ENCODE assay signal across 29 mouse cellular contexts in genomic region chr10:116272156-116272555, GRCm38 (mm10). TPM values are rescaled to one million over a fixed set of nuclear protein-coding genes. Genes with fewer than 3 reads are reported as not detected.
DNase-seq lines count a peak whose midpoint lies in the region; ATAC-seq and TF ChIP-seq lines count a peak whose summit lies in the region.
"Had no signal": no experiment of that assay in that cellular context is flagged by ENCODE, and none has a peak within 500 bp of the region (broad histone marks: within the 10 kb centered on the region; RNA-seq: fewer than 3 reads in every experiment).

No protein-coding gene starts in this region.

- no peak overlapping the region for H3K4me2 ChIP-seq in heart, embryonic 16.5 days (ENCODE audit: low read depth, low read length)
- H3K4me2 ChIP-seq in lung, postnatal 0 days (replicated peaks; ENCODE audit: low read depth, low read length), result no peak overlapping the region
- H3K4me2 ChIP-seq: embryonic facial prominence, embryonic 13.5 days; forebrain, embryonic 12.5 days; forebrain, embryonic 15.5 days; heart, embryonic 12.5 days; hindbrain, embryonic 14.5 days had no signal

- H3K4me3 ChIP-seq in gastrocnemius, adult 2 months, result no peak overlapping the region
- no peak overlapping the region for H3K4me3 ChIP-seq in heart, embryonic 10.5 days
- no peak overlapping the region for H3K4me3 ChIP-seq in heart, embryonic 16.5 days (ENCODE audit: low read length)
- no peak overlapping the region for H3K4me3 ChIP-seq in lung, postnatal 0 days (ENCODE audit: low read depth, low read length)
- no peak overlapping the region for H3K4me3 ChIP-seq in lung, adult 2 months (replicated peaks; ENCODE audit: extremely low read depth, low read depth, low read length)
- H3K4me3 ChIP-seq: embryonic facial prominence, embryonic 10.5 days; embryonic facial prominence, embryonic 13.5 days; erythroblast, embryonic 14.5 days; forebrain, embryonic 12.5 days; forebrain, embryonic 15.5 days; heart, embryonic 12.5 days had no signal

- no peak for TF ChIP-seq POLR2A in lung, adult 2 months (IDR thresholded peaks at IDR 0.05; ENCODE audit: borderline replicate concordance, extremely low read depth, low read depth, low read length)

- ATAC-seq in heart, embryonic 16.5 days (replicated peaks; ENCODE audit: extremely low read depth, insufficient read depth, low FRiP score), result peak; percentile 18; the same call in 1 of the 2 replicates
- ATAC-seq in lung, postnatal 0 days, result peak; percentile 34
- ATAC-seq: activated CD4-positive, CD25-positive, alpha-beta regulatory T cell, adult 4 months; forebrain, embryonic 15.5 days; hindbrain, postnatal 0 days; inflammation-experienced regulatory T-cells, adult 6 months; intestine, embryonic 16.5 days had no signal

- no peaks in the 10 kb centered on the region for H3K27me3 ChIP-seq in heart, embryonic 10.5 days (ENCODE audit: insufficient read depth, poor library complexity, severe bottlenecking)
- H3K27me3 ChIP-seq in heart, embryonic 16.5 days (ENCODE audit: control insufficient read depth, insufficient read depth, low read length), result no peaks in the 10 kb centered on the region
- no peaks in the 10 kb centered on the region for H3K27me3 ChIP-seq in lung, postnatal 0 days (replicated peaks; ENCODE audit: insufficient read depth, low read length)
- H3K27me3 ChIP-seq: embryonic facial prominence, embryonic 13.5 days; forebrain, embryonic 12.5 days; forebrain, embryonic 15.5 days; heart, embryonic 12.5 days had no signal

- no peaks in the 10 kb centered on the region for H3K9me3 ChIP-seq in heart, embryonic 10.5 days
- H3K9me3 ChIP-seq in heart, embryonic 16.5 days (replicated peaks; ENCODE audit: control insufficient read depth, low read length), result no peaks in the 10 kb centered on the region
- H3K9me3 ChIP-seq in lung, postnatal 0 days (ENCODE audit: low read length), result no peaks in the 10 kb centered on the region
- H3K9me3 ChIP-seq: embryonic facial prominence, embryonic 10.5 days; embryonic facial prominence, embryonic 13.5 days; forebrain, embryonic 12.5 days; forebrain, embryonic 15.5 days; heart, embryonic 12.5 days had no signal

- intact Hi-C loops in gastrocnemius, adult 2 months (cut with DNase I), result no loop called here
- intact Hi-C loops in heart, postnatal 10 days (cut with DNase I), result no loop called here

- 22% methylated on average over 3 of the region's 3 CpGs for whole genome bisulfite sequencing in heart, embryonic 10.5 days
- WGBS in heart, embryonic 16.5 days, result 48% methylated on average over 3 of the region's 3 CpGs
- 44% methylated on average over 3 of the region's 3 CpGs for WGBS in lung, postnatal 0 days
- WGBS in lung, adult 2 months, result 44% methylated on average over 3 of the region's 3 CpGs

- no peak for DNase-seq in gastrocnemius, adult 2 months
- no peak for DNase-seq in gastrocnemius, postnatal 4 days (ENCODE audit: low spot score in 2 of 2)
- DNase-seq in heart, embryonic 10.5 days (ENCODE audit: low spot score), result peak; percentile 65
- DNase-seq in heart, adult 18-20 months, result no peak
- DNase-seq in heart, postnatal 10 days, result no peak
- peak; percentile 26 for DNase-seq in lung, postnatal 0 days (ENCODE audit: low spot score)
- no peak for DNase-seq in lung, adult 2 months
- DNase-seq: adrenal gland, adult 8-10 months; adrenal gland, postnatal 25 days; cerebellum, adult 11-12 months; cerebellum, adult 8-10 months; cerebellum, postnatal 10 days; cerebellum, postnatal 36 days; embryo, embryonic 11 days; gastrocnemius, postnatal 10 days; gastrocnemius, postnatal 36 days; heart, postnatal 4 days had no signal

- TF ChIP-seq EP300 in lung, postnatal 0 days (IDR thresholded peaks at IDR 0.05), result no peak

- H3K9ac ChIP-seq in heart, embryonic 16.5 days (ENCODE audit: low read length), result no peak overlapping the region
- no peak overlapping the region for H3K9ac ChIP-seq in lung, postnatal 0 days (replicated peaks; ENCODE audit: low read depth)
- H3K9ac ChIP-seq: embryonic facial prominence, embryonic 13.5 days; forebrain, embryonic 12.5 days; forebrain, embryonic 15.5 days; heart, embryonic 12.5 days; hindbrain, embryonic 14.5 days had no signal

- no peaks in the 10 kb centered on the region for H3K36me3 ChIP-seq in heart, embryonic 10.5 days
- no peaks in the 10 kb centered on the region for H3K36me3 ChIP-seq in heart, embryonic 16.5 days (ENCODE audit: control insufficient read depth, insufficient read depth)
- H3K36me3 ChIP-seq in lung, postnatal 0 days (ENCODE audit: insufficient read depth, low read length), result no peaks in the 10 kb centered on the region
- H3K36me3 ChIP-seq: embryonic facial prominence, embryonic 10.5 days; embryonic facial prominence, embryonic 13.5 days; forebrain, embryonic 12.5 days; forebrain, embryonic 15.5 days; heart, embryonic 12.5 days had no signal

- TF ChIP-seq CTCF in gastrocnemius, adult 2 months (IDR thresholded peaks at IDR 0.05), result no peak
- no peak for TF ChIP-seq CTCF in lung, postnatal 0 days (IDR thresholded peaks at IDR 0.05)
- no peak for TF ChIP-seq CTCF in lung, adult 2 months (IDR thresholded peaks at IDR 0.05; ENCODE audit: insufficient read depth, low read length)

- H3K4me1 ChIP-seq in heart, embryonic 10.5 days, result peaks cover 12% of the 10 kb centered on the region
- peaks cover 7% of the 10 kb centered on the region for H3K4me1 ChIP-seq in heart, embryonic 16.5 days (ENCODE audit: control insufficient read depth, insufficient read depth, low read length)
- peaks cover 4% of the 10 kb centered on the region; the same call in 1 of the 2 replicates for H3K4me1 ChIP-seq in lung, postnatal 0 days (ENCODE audit: insufficient read depth, low read depth, low read length)
- H3K4me1 ChIP-seq in lung, adult 2 months (ENCODE audit: control insufficient read depth, insufficient read depth, low read length), result peaks cover 16% of the 10 kb centered on the region
- H3K4me1 ChIP-seq: embryonic facial prominence, embryonic 13.5 days; forebrain, embryonic 12.5 days; forebrain, embryonic 15.5 days had no signal

- H3K27ac ChIP-seq in gastrocnemius, adult 2 months, result peak overlapping the region; percentile 74
- H3K27ac ChIP-seq in heart, embryonic 10.5 days, result no peak overlapping the region
- no peak overlapping the region; the same call in 1 of the 2 replicates for H3K27ac ChIP-seq in heart, embryonic 16.5 days (ENCODE audit: low read length)
- H3K27ac ChIP-seq in lung, postnatal 0 days (ENCODE audit: low read length), result no peak overlapping the region
- H3K27ac ChIP-seq: embryonic facial prominence, embryonic 10.5 days; embryonic facial prominence, embryonic 13.5 days; forebrain, embryonic 12.5 days; forebrain, embryonic 15.5 days; hindbrain, embryonic 14.5 days had no signal

RNA-seq across cellular contexts. Expression of gene Ptprb, which starts 3.2 kb away (rescaled TPM):
- 10 to 100 TPM; 22.3 to 32.2 TPM for total RNA-seq in gastrocnemius, adult 2 months (2021)
- total RNA-seq in gastrocnemius, postnatal 4 days (2021), result 10 to 100 TPM; 30.6 to 33.2 TPM
- polyA plus RNA-seq in heart, embryonic 10.5 days (2016; fragmentation: Nextera tagmentation; extraction: Ambion mirVana), result 5.4 and 7.4 TPM in 2 replicates
- 10 to 100 TPM; 53.8 to 58.0 TPM for total RNA-seq in heart, adult 18-20 months (2021)
- 5.4 and 8.2 TPM in 2 replicates for polyA plus RNA-seq in heart, embryonic 16.5 days (2015; fragmentation: Nextera tagmentation; extraction: Ambion mirVana)
- 10 to 100 TPM; 86.4 to 93.2 TPM for total RNA-seq in heart, postnatal 10 days (2021)
- polyA plus RNA-seq in lung, postnatal 0 days (2015; fragmentation: Nextera tagmentation; extraction: Ambion mirVana), result 25.0 and 28.8 TPM in 2 replicates
- 75.4 and 83.5 TPM in 2 replicates for polyA plus RNA-seq in lung, adult 2 months (2012; rRNA removed)

Comparison
In these comparisons a context has a peak if more than half of its experiments do, and no peak if none do; other contexts are left out.
1. DNase-seq: peak in heart, embryonic 10.5 days (single experiment) and lung, postnatal 0 days (single experiment); none in gastrocnemius, adult 2 months (single experiment), gastrocnemius, postnatal 4 days (0 of 2), heart, adult 18-20 months (0 of 2), heart, postnatal 10 days (0 of 2) and lung, adult 2 months (single experiment).